Mouse (Mus musculus): ENCODE results near the gene Actr3b. TPM values are rescaled to one million over a fixed set of nuclear protein-coding genes. Genes with fewer than 3 reads are reported as not detected.

Actr3b gene
- 146 TPM for polyA plus RNA-seq (2015; fragmentation: Illumina TruSeq; extraction: RNeasy Lipid Tissue Mini Kit (QIAGEN cat#74804); ENCODE audit: low read depth, low replicate concordance)

GRCm38 (mm10) chr5:25759460-25760409, at the start of gene Actr3b:
Gene Actr3b, plus strand, starts transcription at chr5:25759997.

Other genes starting within 250 kb of the Actr3b start
- not detected for gene Cct8l1, start 243.9 kb upstream of the Actr3b start, polyA plus RNA-seq (2015; fragmentation: Illumina TruSeq; extraction: RNeasy Lipid Tissue Mini Kit (QIAGEN cat#74804); ENCODE audit: low read depth, low replicate concordance)
- gene Xrcc2, start 54.2 kb upstream of the Actr3b start, polyA plus RNA-seq (2015; fragmentation: Illumina TruSeq; extraction: RNeasy Lipid Tissue Mini Kit (QIAGEN cat#74804); ENCODE audit: low read depth, low replicate concordance), result 6.5 TPM
- not detected for gene Gm21663, start 182.4 kb downstream of the Actr3b start, polyA plus RNA-seq (2015; fragmentation: Illumina TruSeq; extraction: RNeasy Lipid Tissue Mini Kit (QIAGEN cat#74804); ENCODE audit: low read depth, low replicate concordance)
- not detected for gene Gm21671, start 194.4 kb downstream of the Actr3b start, polyA plus RNA-seq (2015; fragmentation: Illumina TruSeq; extraction: RNeasy Lipid Tissue Mini Kit (QIAGEN cat#74804); ENCODE audit: low read depth, low replicate concordance)
- gene Gm21680, start 212.7 kb downstream of the Actr3b start, polyA plus RNA-seq (2015; fragmentation: Illumina TruSeq; extraction: RNeasy Lipid Tissue Mini Kit (QIAGEN cat#74804); ENCODE audit: low read depth, low replicate concordance), result not detected
- not detected for gene Gm21698, start 228.7 kb downstream of the Actr3b start, polyA plus RNA-seq (2015; fragmentation: Illumina TruSeq; extraction: RNeasy Lipid Tissue Mini Kit (QIAGEN cat#74804); ENCODE audit: low read depth, low replicate concordance)
- not detected for gene Gm1979, start 244.8 kb downstream of the Actr3b start, polyA plus RNA-seq (2015; fragmentation: Illumina TruSeq; extraction: RNeasy Lipid Tissue Mini Kit (QIAGEN cat#74804); ENCODE audit: low read depth, low replicate concordance)